Mouse (Mus musculus) spleen, adult 2 months (tissue): ENCODE measurements around the gene Camk2b.

Experiments used
- CTCF ChIP-seq: fragments of 200-500 bp; IDR thresholded peaks from 2 replicates; pipeline ENCODE4 v1.5.1; 2011; ENCODE audit warnings: mild to moderate bottlenecking, inconsistent platforms; ENCODE audit not compliant: insufficient read depth, insufficient read length, insufficient replicate concordance; ENCODE audit errors: extremely low read depth
- POLR2A ChIP-seq: fragments of 200-500 bp; IDR thresholded peaks from 2 replicates; pipeline ENCODE4 v1.6.1; 2011; ENCODE audit warnings: low read depth, low read length, inconsistent platforms

DNA sequence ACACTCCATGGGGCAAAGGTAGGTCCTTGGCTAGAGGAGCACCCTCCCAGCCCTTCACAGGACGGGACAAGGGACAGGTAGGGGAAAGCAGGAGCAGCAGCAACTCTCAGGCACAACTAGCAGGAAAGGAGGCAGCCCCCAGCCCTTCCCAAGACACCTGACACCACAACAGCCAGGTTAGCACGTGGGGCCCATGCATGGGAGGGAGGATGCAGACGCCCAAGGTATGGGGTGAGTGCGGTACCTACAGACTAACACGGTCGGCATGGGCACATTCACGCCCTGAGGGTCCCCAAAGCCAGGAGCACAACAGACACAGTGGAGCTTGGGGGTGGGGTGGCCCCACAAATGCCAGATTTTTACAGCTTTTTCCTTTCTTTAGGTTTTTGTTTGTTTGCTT is 95.0 kb downstream of the Camk2b start:
- no peak for TF ChIP-seq CTCF
- TF ChIP-seq POLR2A: no peak
